Mouse (Mus musculus) spleen, adult 2 months (tissue): ENCODE measurements at regions not wholly inside any gene's neighbourhood (a gene's known extent, or its start where the extent isn't known, plus 50 kb on each side); places are given as distances from the start of the nearest gene placed in this dataset.

ENCODE experiments used
- CTCF ChIP-seq: fragments of 200-500 bp; IDR thresholded peaks from 2 replicates; pipeline ENCODE4 v1.5.1; 2011; ENCODE audit warnings: mild to moderate bottlenecking, inconsistent platforms; ENCODE audit not compliant: insufficient read depth, insufficient read length, insufficient replicate concordance; ENCODE audit errors: extremely low read depth
- POLR2A ChIP-seq: fragments of 200-500 bp; IDR thresholded peaks from 2 replicates; pipeline ENCODE4 v1.6.1; 2011; ENCODE audit warnings: low read depth, low read length, inconsistent platforms

DNA sequence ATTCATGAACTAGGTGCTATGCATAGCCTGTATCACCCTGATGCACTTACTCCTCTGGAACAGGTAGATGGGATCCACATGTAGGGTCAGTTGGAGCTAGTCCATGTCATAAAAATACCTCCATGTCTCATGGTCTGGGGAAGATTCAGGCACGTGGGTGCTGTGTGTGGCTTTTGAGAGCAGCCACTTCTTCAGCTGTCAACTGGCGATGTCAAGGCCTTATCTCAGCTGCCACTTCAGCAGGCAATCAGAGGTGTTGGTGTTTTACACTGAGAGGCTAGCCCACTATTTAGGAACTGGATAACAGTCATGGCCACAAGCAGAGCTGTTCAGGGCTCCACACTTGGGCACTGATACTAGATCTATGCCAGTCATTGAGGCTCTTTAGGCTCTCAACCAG lies 1912.0 kb upstream of the Lrrc6 start:
- TF ChIP-seq CTCF (no peak), POLR2A (no peak)
